Mouse (Mus musculus): Measurements from ENCODE around the gene Zc3h12b. TPM values are rescaled to one million over a fixed set of nuclear protein-coding genes. Genes with fewer than 3 reads are reported as not detected.

Gene Zc3h12b
- 2.6 and 2.7 TPM in 2 replicates for polyA plus RNA-seq (2015; fragmentation: Nextera tagmentation; extraction: Ambion mirVana)

DNA sequence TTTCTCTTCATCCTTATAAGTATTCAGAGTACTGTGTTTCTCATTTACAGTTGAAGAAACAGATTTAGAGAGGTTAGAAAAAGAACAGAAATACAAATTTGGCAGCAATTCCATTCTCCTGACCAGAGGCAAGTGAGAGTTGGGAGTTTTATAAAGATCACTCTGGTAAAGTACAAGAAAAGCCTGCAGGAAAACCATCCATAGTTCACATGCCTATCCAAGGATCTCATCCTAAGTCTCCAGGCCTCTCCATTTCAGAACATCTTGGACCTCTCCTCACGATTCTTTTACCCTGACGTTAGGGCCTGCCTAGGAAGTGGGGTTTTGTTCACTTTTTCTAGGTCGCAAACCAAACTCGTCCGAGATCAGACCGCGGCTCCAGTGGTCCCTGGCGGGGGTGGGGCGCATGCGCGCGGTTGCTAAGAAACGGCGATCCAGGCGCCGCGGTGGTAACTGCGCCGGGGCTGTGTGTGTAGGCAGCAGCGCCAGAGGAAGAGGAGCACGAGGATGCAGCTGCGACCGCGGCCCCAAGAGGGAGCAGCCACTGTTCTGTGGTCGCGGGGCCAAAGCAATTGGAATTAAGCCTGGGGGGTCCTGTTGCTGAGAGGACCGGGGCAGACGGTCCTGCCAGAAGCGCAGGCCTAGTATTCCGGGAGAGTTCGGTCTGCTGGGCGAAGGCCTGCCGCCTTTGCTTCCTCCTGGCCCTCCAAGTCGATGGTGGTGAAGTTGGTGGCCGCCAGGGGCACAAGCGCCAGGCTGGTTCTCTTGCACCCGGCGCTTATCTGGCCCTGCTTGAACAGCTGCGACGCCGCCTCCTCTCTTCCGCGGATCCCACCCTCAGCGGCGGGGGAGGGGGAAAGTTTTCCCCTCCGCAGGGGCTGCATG, at the start of gene Zc3h12b:
Gene Zc3h12b (plus strand): TSS at position 452 of the 885 bp plus-strand sequence.
- peak within 1 kb of the TSS; percentile 78 for H3K27ac ChIP-seq
- no peaks in the 10 kb centered on the region for H3K36me3 ChIP-seq
- H3K9ac ChIP-seq: peak within 1 kb of the TSS; percentile 62; the same call in 1 of the 2 replicates
- H3K4me3 ChIP-seq: peak within 1 kb of the TSS; percentile 51
- WGBS: 15% methylated on average over 35 of the region's 46 CpGs
- H3K4me2 ChIP-seq: peak within 1 kb of the TSS; percentile 57
- no peaks in the 10 kb centered on the region for H3K4me1 ChIP-seq (replicated peaks)
- H3K9me3 ChIP-seq: no peaks in the 10 kb centered on the region
- H3K27me3 ChIP-seq: no peaks in the 10 kb centered on the region
- ATAC-seq (ENCODE audit: low FRiP score): peak; percentile 99

DNA sequence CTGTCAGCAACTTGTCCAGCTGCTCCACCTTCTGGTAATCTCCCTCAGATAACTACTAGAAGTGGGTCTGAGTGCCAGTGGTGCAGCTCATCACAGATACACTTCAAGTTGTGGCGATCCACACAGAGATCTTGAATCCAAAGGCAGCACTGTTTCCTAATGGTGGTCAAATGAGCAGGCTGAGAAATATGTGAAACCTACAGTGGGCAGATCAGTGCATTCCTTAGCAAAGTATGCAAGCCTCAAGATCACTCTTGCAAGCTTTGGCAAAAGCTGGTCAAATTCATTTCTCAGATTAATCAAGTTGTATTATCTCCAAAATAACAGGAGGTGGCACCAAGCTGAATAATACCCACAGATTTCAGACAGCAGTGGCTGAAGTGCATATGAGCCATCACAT, 29.3 kb upstream of the Zc3h12b start:
- Histone ChIP-seq H3K27me3 (no peaks in the 10 kb centered on the region), H3K36me3 (no peaks in the 10 kb centered on the region), H3K4me3 (no peak overlapping the region), H3K9ac (no peak overlapping the region), H3K4me1 (replicated peaks) (no peaks in the 10 kb centered on the region), H3K9me3 (no peaks in the 10 kb centered on the region), H3K27ac (no peak overlapping the region), H3K4me2 (no peak overlapping the region)
- no peak for ATAC-seq (ENCODE audit: low FRiP score)
- 88% methylated on average over 1 of the region's 1 CpGs for WGBS

DNA sequence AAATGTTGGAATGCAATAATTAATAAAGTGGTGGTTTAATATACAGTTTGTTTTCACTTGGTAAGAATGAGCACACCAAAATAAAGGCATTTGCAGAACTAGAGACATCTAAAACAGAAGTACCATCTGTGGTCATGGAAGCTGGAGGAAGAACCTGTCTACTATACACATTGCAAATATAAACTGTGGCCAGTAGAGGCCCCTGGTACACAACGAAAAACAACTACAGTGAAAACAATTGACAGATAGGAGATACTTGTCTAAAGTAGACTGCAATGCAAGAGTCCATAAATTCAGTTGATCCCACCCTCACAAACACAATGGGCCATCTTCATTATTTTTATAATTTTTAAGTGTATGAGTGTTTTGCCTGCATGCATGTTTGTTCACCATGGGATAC, 24.4 kb upstream of the Zc3h12b start:
- no peak overlapping the region for H3K27ac ChIP-seq
- H3K4me2 ChIP-seq: no peak overlapping the region
- H3K4me3 ChIP-seq: no peak overlapping the region
- no peaks in the 10 kb centered on the region for H3K9me3 ChIP-seq
- no peaks in the 10 kb centered on the region for H3K27me3 ChIP-seq
- H3K36me3 ChIP-seq: no peaks in the 10 kb centered on the region
- ATAC-seq (ENCODE audit: low FRiP score): no peak
- H3K9ac ChIP-seq: no peak overlapping the region
- WGBS: 63% methylated on average over 1 of the region's 1 CpGs
- no peaks in the 10 kb centered on the region for H3K4me1 ChIP-seq (replicated peaks)

DNA sequence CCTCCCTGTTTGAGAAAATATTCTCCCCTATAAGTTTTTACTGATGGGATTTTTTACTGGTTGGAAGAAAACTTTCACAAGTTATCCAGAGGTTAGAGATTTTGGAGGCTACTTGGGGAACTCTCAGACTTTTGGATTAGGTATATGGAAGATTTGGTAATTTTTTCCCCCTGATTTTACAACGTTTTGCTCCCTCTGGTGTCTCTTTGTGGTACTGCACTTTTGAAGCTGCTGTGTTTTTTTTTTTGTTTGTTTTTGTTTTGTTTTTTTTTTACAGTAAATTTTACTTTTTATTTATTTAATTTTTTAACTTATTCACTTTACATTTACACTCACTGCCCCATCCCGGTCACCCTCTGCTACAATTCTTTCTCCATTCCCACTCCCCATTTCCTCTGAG, 26.8 kb downstream of the Zc3h12b start:
- no peak overlapping the region for H3K4me2 ChIP-seq
- H3K4me3 ChIP-seq: no peak overlapping the region
- no peaks in the 10 kb centered on the region for H3K36me3 ChIP-seq
- no peak overlapping the region for H3K27ac ChIP-seq
- H3K9me3 ChIP-seq: 0 out of 2 replicates have a peak, but pooled peaks cover 4% of the 10 kb centered on the region
- no peaks in the 10 kb centered on the region for H3K4me1 ChIP-seq (replicated peaks)
- no peak overlapping the region for H3K9ac ChIP-seq
- no peaks in the 10 kb centered on the region for H3K27me3 ChIP-seq
- 45% methylated on average over 2 of the region's 2 CpGs for WGBS
- ATAC-seq (ENCODE audit: low FRiP score): no peak

DNA sequence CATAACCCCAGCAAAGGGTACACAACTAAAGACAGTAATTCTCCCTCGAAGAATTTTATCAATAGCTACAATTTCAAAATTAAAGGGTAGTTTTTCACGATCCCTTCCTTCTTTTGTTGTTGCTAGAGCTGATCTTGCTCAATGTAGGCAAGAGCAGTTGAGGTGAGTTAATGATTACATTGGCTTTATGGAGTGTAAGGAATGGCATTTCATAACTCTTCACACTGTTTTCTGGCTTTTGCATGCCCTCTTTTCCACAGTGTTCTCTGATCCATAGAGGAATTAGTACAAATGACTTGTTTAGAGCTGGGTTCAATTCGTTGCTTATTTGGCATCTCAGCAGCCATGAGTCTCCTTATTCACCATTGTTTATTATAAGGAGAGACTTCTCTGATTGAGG, 84.4 kb downstream of the Zc3h12b start:
- Histone ChIP-seq H3K4me1 (replicated peaks) (no peaks in the 10 kb centered on the region), H3K9ac (no peak overlapping the region), H3K27me3 (no peaks in the 10 kb centered on the region), H3K36me3 (no peaks in the 10 kb centered on the region), H3K4me2 (no peak overlapping the region), H3K9me3 (no peaks in the 10 kb centered on the region), H3K4me3 (no peak overlapping the region), H3K27ac (no peak overlapping the region)
- no peak for ATAC-seq (ENCODE audit: low FRiP score)
- 86% methylated on average over 3 of the region's 3 CpGs for WGBS

DNA sequence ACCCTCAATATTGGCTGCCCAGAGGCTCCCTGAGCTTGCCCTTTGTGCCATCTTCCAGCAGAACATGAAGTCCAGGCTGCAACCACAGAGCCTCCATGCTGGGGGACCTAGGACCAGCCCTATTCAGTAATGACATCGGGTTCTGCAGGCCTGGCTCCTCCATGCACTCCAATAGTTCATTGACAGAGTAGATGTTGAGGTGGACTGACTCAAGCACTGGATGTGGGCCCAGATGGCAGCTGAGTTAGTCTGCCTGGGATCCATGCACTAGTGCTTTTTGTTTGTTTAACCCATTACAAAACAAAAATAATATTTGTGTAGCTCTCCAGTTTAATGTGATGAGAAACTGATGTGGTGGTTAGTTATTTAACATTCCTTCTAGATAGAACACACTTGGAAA, 90.3 kb downstream of the Zc3h12b start:
- Histone ChIP-seq H3K9me3 (no peaks in the 10 kb centered on the region), H3K36me3 (no peaks in the 10 kb centered on the region), H3K4me2 (no peak overlapping the region), H3K27ac (no peak overlapping the region), H3K9ac (no peak overlapping the region), H3K4me1 (replicated peaks) (no peaks in the 10 kb centered on the region), H3K27me3 (no peaks in the 10 kb centered on the region), H3K4me3 (no peak overlapping the region)
- no peak for ATAC-seq (ENCODE audit: low FRiP score)
- 80% methylated on average over 1 of the region's 1 CpGs for WGBS

DNA sequence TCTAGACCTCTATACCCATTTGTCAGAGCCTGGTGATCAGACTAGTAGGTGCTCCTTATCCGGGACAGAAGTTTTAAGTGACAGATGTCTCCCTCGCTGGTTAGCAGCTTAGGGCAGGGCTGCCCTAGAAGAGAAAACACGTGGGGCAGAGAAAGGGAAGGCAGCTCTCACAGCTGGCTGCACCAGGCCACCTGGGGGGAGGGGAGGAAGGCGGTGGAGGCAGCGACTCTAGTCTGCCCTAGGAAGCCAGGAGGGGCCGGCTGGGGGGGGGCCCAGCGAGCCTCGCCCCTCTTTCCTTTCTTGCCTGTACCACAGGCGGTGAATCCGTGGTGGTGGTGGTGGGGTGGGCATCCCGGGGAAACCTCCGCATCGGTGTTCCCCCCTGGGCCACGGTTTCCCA, 141.3 kb downstream of the Zc3h12b start:
- no peak for ATAC-seq (ENCODE audit: low FRiP score)
- no peaks in the 10 kb centered on the region; the same call in 1 of the 2 replicates for H3K9me3 ChIP-seq
- 72% methylated on average over 9 of the region's 14 CpGs for WGBS
- H3K27ac ChIP-seq: no peak overlapping the region
- H3K4me1 ChIP-seq (replicated peaks): no peaks in the 10 kb centered on the region
- H3K27me3 ChIP-seq: no peaks in the 10 kb centered on the region
- H3K36me3 ChIP-seq: no peaks in the 10 kb centered on the region
- no peak overlapping the region for H3K4me3 ChIP-seq
- no peak overlapping the region for H3K9ac ChIP-seq
- H3K4me2 ChIP-seq: no peak overlapping the region

DNA sequence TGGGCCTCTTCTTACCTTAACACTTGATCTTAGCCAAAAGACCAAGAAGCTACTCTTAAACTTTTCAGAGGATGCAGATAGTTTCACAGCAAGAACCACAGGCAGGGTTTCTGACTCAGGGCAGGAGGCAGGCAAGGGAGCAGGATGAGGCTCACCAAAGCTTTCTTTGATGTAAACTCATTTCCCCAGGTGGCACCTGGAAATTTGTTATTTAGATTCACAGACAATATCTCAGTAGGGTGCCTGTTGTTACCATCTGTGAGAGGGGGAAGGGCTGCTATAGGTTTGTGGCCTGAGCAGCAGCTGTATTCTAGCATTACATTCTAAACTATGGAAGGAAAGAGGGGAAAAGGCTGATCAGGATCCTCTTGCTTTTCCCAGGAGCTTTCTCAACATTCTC, 169.6 kb downstream of the Zc3h12b start:
- Histone ChIP-seq H3K4me1 (replicated peaks) (no peaks in the 10 kb centered on the region), H3K4me3 (no peak overlapping the region), H3K36me3 (no peaks in the 10 kb centered on the region), H3K4me2 (no peak overlapping the region), H3K9me3 (no peaks in the 10 kb centered on the region), H3K9ac (no peak overlapping the region), H3K27ac (no peak overlapping the region), H3K27me3 (no peaks in the 10 kb centered on the region)
- ATAC-seq (ENCODE audit: low FRiP score): no peak

DNA sequence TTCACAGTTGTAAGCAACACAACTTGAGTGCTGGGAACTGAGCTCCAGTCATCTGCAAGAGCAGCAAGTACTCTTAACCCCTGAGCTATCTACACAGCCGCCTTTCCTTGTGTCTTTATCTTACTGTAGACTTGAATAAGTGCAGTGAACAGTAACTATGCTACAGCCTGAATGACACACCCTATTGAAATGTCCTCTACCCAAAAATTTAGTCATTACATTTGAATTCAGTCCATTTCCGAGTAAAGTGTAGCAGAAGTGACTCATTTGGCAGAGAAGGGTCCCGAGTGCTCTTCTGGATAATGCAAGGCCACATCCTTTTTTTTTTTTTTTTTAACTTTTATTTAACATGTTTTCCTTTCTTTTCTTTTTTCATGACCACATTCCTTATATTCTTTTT, 191.2 kb downstream of the Zc3h12b start:
- Histone ChIP-seq H3K4me1 (replicated peaks) (no peaks in the 10 kb centered on the region), H3K9me3 (no peaks in the 10 kb centered on the region), H3K4me2 (no peak overlapping the region), H3K27ac (no peak overlapping the region), H3K36me3 (no peaks in the 10 kb centered on the region), H3K27me3 (no peaks in the 10 kb centered on the region), H3K4me3 (no peak overlapping the region), H3K9ac (no peak overlapping the region)
- WGBS: 77% methylated on average over 3 of the region's 3 CpGs
- ATAC-seq (ENCODE audit: low FRiP score): no peak

DNA sequence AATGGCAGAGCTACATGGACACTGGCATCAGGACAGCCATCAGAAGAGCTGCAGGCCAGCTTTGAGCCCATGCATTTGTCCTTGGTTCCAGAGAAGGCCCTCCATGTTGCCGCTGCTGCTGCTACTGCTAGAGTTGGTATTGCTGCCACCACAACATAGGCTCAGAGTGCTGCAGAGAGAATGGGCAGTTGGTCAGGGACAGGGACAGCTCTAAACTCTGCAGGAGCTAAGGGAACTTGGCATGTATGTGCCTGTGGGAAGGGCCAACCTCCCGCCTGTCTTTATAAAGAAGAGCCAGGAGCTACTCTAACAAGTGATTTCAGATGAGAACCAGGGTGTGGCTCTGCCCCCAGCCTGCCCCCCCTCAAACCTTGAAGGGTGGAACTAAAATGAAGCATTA, 224.0 kb downstream of the Zc3h12b start:
- Histone ChIP-seq H3K4me3 (no peak overlapping the region), H3K9ac (no peak overlapping the region), H3K27me3 (no peaks in the 10 kb centered on the region), H3K36me3 (peaks cover 49% of the 10 kb centered on the region), H3K27ac (no peak overlapping the region), H3K9me3 (no peaks in the 10 kb centered on the region), H3K4me1 (replicated peaks) (no peaks in the 10 kb centered on the region), H3K4me2 (no peak overlapping the region)
- 94% methylated on average over 2 of the region's 2 CpGs for WGBS
- no peak for ATAC-seq (ENCODE audit: low FRiP score)

DNA sequence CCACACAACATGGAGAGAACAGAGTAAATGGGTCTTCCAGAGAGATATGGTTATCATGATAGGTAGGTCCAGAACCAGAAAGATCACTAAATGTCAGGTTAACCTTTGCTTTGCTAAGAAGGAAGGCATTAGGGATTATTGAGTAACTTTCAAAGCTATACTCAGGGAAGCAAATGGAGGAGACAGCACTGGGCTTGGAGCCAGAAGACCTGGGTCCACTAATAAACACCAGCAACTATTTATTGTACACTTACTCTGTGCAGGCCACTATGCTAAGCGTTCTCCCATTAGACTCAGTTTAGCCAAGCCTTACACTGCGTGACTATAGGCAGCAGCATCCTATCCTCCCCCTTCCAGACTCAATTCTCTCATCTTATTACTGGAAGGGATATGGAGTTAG, 234.0 kb downstream of the Zc3h12b start:
- Histone ChIP-seq H3K36me3 (peaks cover 47% of the 10 kb centered on the region), H3K9me3 (no peaks in the 10 kb centered on the region)
- WGBS: 94% methylated on average over 2 of the region's 2 CpGs

DNA sequence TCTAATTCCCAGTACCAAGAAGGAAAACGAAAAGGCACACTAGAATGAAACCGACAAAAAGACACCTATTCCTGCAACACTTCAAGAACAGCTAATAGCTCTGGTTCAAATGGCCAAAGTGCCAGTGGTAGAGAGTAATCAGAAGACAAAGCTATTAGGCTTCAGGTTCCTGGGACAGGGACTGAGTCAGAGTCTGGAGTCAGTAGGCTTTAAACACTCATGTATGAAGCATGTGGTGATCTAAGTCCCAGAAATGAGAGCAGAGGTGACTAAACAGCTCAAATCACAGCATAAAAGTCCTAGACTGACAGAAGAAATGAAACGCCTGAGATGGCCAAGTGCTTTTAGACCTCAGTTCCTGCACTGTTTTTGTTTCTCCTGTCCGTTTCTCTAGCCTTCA, 236.7 kb downstream of the Zc3h12b start:
- no peak for ATAC-seq (ENCODE audit: low FRiP score)
- Histone ChIP-seq H3K36me3 (peaks cover 45% of the 10 kb centered on the region), H3K9ac (no peak overlapping the region), H3K27me3 (no peaks in the 10 kb centered on the region), H3K9me3 (no peaks in the 10 kb centered on the region), H3K4me3 (no peak overlapping the region), H3K4me1 (replicated peaks) (no peaks in the 10 kb centered on the region), H3K4me2 (no peak overlapping the region), H3K27ac (no peak overlapping the region)
- 93% methylated on average over 4 of the region's 4 CpGs for WGBS

More for the DNA sequence above, 234.0 kb downstream of the Zc3h12b start:
- Histone ChIP-seq H3K4me1 (replicated peaks) (no peaks in the 10 kb centered on the region), H3K9ac (no peak overlapping the region), H3K4me2 (no peak overlapping the region), H3K27ac (no peak overlapping the region), H3K4me3 (no peak overlapping the region), H3K27me3 (no peaks in the 10 kb centered on the region)
- no peak for ATAC-seq (ENCODE audit: low FRiP score)

DNA sequence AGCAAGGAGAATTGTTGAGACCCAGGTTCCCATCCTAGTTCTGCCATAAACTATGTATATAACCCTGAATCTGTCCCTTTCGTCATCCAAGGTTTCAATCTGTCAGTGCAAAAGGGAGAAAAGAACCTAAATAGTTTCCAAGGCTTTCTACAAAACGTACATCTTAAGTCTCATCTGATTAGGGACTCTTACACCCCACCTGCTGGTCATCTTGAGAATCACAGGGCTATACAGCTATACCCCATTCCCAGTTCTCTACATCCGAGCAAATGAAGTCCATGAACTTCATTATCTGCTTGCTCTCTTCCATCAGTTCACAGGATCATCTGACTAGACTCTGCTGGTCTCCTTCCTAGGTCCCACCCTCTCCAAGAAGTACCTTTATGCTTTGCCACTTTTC, 239.3 kb downstream of the Zc3h12b start:
- no peak overlapping the region for H3K4me2 ChIP-seq
- no peaks in the 10 kb centered on the region for H3K27me3 ChIP-seq
- H3K9me3 ChIP-seq: no peaks in the 10 kb centered on the region
- peaks cover 3% of the 10 kb centered on the region for H3K4me1 ChIP-seq (replicated peaks)
- no peak overlapping the region for H3K27ac ChIP-seq
- ATAC-seq (ENCODE audit: low FRiP score): no peak
- H3K36me3 ChIP-seq: peaks cover 35% of the 10 kb centered on the region
- no peak overlapping the region for H3K9ac ChIP-seq
- 48% methylated on average over 3 of the region's 3 CpGs for WGBS
- H3K4me3 ChIP-seq: no peak overlapping the region
